Mouse (Mus musculus) midbrain, embryonic 16.5 days (tissue): ENCODE measurements at regions not wholly inside any gene's neighbourhood (a gene's known extent, or its start where the extent isn't known, plus 50 kb on each side); places are given as distances from the start of the nearest gene placed in this dataset.
"Not testable (repeated sequence)": the region's sequence is repeated elsewhere in the genome, so short reads cannot be mapped to it uniquely, and the experiment has no call there.

Experiments used
- ATAC-seq: fragments of 200-750 bp; cut with Nextera tagmentation; 2 replicates; pipeline ENCODE4 v1.8.0; 2017; ENCODE audit warnings: moderate TSS enrichment
- H3K27ac ChIP-seq: fragments of 300-500 bp; sonication (generic); 2 replicates; pipeline ENCODE4 v1.5.1; 2014; ENCODE audit warnings: mild to moderate bottlenecking, low read length, mixed read lengths
- H3K27me3 ChIP-seq: fragments of 300-500 bp; sonication (generic); 2 replicates; pipeline ENCODE4 v1.6.1; 2014; ENCODE audit warnings: low read depth, low read length, mixed read lengths; ENCODE audit not compliant: control insufficient read depth, insufficient read depth
- H3K36me3 ChIP-seq: fragments of 300-500 bp; sonication (generic); 2 replicates; pipeline ENCODE4 v1.6.1; 2014; ENCODE audit warnings: mild to moderate bottlenecking, low read length, moderate library complexity, mixed read lengths; ENCODE audit not compliant: control insufficient read depth, insufficient read depth
- H3K4me1 ChIP-seq: fragments of 300-500 bp; sonication (generic); 2 replicates; pipeline ENCODE4 v1.6.1; 2014; ENCODE audit warnings: mild to moderate bottlenecking, low read length, mixed read lengths; ENCODE audit not compliant: control insufficient read depth, insufficient read depth
- H3K4me2 ChIP-seq: fragments of 300-500 bp; sonication (generic); 2 replicates; pipeline ENCODE4 v1.6.1; 2014; ENCODE audit warnings: mild to moderate bottlenecking, low read length, mixed read lengths
- H3K4me3 ChIP-seq: fragments of 300-500 bp; sonication (generic); 2 replicates; pipeline ENCODE4 v1.5.1; 2014; ENCODE audit warnings: low read depth, mild to moderate bottlenecking, low read length, moderate library complexity, mixed read lengths
- H3K9ac ChIP-seq: fragments of 300-500 bp; sonication (generic); 2 replicates; pipeline ENCODE4 v1.6.1; 2014; ENCODE audit warnings: low read depth, low read length, mixed read lengths
- H3K9me3 ChIP-seq: fragments of 300-500 bp; sonication (generic); replicated peaks from 2 replicates; pipeline ENCODE4 v1.6.1; 2014; ENCODE audit warnings: mild to moderate bottlenecking, low read length, mixed read lengths; ENCODE audit not compliant: control insufficient read depth, poor library complexity, severe bottlenecking
- WGBS: fragments of 180-500 bp; shearing (Covaris S2); extraction: QIAGEN DNeasy Blood & Tissue Kit; methylation state at CpG from one replicate; pipeline ENCODE4 v1.1.7; 2014; 5-methylcytosine and 5-hydroxymethylcytosine counted together

- Histone ChIP-seq H3K9me3 (no peaks in the 10 kb centered on the region), H3K4me1 (peaks cover 9% of the 10 kb centered on the region), H3K4me2 (no peak overlapping the region), H3K27me3 (no peaks in the 10 kb centered on the region), H3K36me3 (no peaks in the 10 kb centered on the region), H3K27ac (no peak overlapping the region), H3K4me3 (no peak overlapping the region), H3K9ac (no peak overlapping the region)
- no peak for ATAC-seq
- WGBS = 84% methylated on average over 4 of the region's 4 CpGs
Measured at GRCm38 (mm10) chr10:45871028-45871427, 293.4 kb downstream of the Hace1 start.

DNA sequence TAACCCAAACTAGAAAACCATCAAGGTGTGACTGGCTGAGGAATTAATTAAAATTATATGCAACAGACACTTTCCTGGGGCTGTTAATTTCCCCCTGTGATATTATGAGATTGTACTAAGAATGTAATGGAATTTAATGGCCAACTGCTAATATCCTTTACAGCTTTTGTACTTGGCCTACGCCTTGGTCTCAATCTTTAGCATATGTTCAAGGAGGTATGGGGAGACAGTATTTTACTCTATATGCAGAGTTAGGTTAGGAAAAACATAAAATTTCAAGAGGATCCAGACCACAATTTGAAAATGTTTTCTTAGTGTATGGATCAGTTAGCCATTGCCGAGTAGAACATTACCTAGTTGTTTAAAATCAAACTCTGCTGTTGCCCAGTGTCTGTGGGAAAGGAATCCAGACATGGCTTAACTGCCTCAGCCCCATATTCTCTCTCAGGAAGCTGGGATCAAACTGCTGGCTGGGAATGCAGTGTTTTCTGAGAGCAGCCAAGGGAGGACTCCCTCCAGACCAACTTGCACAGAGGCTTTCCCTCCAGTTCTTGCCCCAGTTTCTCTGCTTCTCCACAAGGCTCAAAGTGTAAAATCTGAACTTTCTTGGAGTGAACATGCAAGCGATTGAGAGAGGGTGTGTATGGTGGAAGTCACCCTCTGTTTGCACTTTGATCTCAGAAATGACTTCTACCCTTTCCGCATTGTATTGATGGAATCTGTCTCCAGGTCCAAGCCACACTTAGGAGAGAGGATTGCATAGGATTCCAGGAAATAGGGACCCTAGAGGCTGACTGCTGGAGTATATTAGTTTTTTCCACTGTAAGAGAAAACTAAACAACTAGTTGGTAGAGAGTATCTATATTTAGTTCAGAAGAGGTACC is 294.6 kb downstream of the Hace1 start:
- no peaks in the 10 kb centered on the region for H3K27me3 ChIP-seq

DNA sequence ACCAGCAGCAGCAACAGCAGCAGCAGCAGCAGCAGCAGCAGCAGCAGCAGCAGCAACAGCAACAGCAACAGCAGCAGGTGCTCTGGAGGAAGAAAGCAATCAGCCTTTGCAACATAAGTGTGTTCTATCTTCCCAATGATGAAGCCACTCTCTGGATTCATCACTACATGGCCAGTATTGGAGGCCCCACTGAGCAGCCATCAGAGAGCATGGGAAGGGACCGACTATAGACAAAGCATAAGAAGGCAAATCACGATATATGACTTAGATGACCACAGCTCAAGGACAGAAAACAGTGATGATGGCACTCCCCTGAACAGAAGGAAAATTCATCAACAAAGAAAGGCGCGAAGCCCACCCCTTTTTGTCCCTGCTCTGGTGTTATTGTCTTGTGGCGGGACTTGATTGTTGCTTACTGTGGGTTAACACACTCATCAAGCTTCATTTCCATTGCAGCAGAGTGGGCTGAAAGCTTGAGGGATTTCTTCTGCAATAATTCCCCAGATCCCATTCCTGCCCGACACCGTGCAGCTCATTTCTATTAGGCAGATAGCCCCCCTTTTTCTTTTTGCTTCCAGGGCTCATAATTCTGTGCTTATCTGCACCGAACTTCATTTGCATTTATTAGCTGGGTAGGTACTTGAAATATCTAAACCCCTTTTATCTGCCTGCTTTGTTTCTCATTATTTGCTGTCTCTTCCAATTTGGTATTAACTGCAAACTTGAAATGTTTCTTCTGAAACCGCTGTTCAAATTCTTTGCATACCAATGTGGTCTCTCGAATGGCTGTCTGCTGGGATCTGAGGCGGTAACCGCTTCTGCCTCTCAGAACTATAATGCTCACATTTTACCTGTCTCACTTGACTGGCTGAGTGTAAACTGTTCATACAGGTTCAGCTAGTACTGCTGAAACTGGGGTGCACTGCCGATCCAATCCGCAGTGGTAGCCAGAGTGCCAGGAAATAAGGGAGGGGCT is 296.5 kb downstream of the Hace1 start:
- 32% methylated on average over 14 of the region's 14 CpGs for WGBS
- peak overlapping the region; percentile 14 for H3K4me3 ChIP-seq
- ATAC-seq = peak; percentile 90

More for the DNA sequence above, 294.6 kb downstream of the Hace1 start:
- Histone ChIP-seq H3K36me3 (no peaks in the 10 kb centered on the region), H3K9ac (no peak overlapping the region), H3K4me1 (peaks cover 9% of the 10 kb centered on the region), H3K4me3 (no peak overlapping the region), H3K9me3 (no peaks in the 10 kb centered on the region), H3K4me2 (no peak overlapping the region), H3K27ac (no peak overlapping the region)
- ATAC-seq = no peak
- WGBS = 89% methylated on average over 4 of the region's 4 CpGs

DNA sequence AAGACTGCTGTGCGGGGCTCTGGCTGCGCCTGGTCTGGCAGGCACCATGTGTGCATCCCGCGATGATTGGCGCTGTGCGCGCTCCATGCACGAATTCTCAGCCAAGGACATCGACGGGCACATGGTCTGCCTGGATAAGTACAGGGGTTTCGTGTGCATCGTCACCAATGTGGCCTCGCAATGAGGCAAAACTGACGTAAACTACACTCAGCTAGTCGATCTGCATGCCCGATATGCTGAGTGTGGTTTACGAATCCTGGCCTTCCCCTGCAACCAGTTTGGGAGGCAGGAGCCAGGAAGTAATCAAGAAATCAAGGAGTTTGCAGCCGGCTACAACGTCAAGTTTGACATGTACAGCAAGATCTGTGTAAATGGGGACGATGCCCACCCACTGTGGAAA is 297.7 kb downstream of the Hace1 start:
- not testable (repeated sequence) for H3K36me3 ChIP-seq, H3K9me3 ChIP-seq, H3K27me3 ChIP-seq, H3K4me2 ChIP-seq, H3K9ac ChIP-seq, H3K4me1 ChIP-seq, H3K4me3 ChIP-seq, ATAC-seq
- WGBS = 97% methylated on average over 19 of the region's 20 CpGs
- peak overlapping the region; percentile 85 for H3K27ac ChIP-seq

More for the DNA sequence above, 296.5 kb downstream of the Hace1 start:
- H3K9me3 ChIP-seq = no peaks in the 10 kb centered on the region
- no peaks in the 10 kb centered on the region for H3K36me3 ChIP-seq
- peak overlapping the region; percentile 85 for H3K27ac ChIP-seq
- H3K4me2 ChIP-seq = peak overlapping the region; percentile 39
- peak overlapping the region; percentile 15; the same call in 1 of the 2 replicates for H3K9ac ChIP-seq
- H3K27me3 ChIP-seq = no peaks in the 10 kb centered on the region
- H3K4me1 ChIP-seq = peaks cover 9% of the 10 kb centered on the region

DNA sequence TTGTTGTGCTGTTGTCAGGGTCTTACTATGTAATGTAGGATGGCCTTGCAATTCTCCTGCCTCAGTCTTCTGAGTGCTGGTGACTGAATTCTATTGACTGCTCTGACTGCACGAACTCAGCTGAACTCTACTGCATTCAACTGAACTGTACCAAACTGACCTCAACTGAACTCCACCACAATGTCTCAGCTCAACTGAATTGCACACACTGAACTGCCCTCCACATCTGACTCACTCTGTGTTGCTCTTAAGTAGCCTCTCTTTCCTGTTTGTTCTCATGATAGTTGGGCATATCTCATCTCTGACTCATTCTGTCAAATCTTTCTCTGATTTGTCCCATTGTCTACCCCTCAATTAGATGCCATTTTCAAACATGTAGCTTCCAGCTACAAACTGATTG is 306.1 kb downstream of the Hace1 start:
- Histone ChIP-seq H3K9me3 (no peaks in the 10 kb centered on the region; the same call in 1 of the 2 replicates), H3K4me1 (no peaks in the 10 kb centered on the region), H3K4me2 (no peak overlapping the region), H3K4me3 (no peak overlapping the region), H3K27me3 (no peaks in the 10 kb centered on the region), H3K9ac (no peak overlapping the region), H3K36me3 (no peaks in the 10 kb centered on the region), H3K27ac (no peak overlapping the region)
- WGBS = 85% methylated on average over 1 of the region's 1 CpGs
- no peak for ATAC-seq

GRCm38 (mm10) chr10:45886636-45887035 is 309.0 kb downstream of the Hace1 start:
- Histone ChIP-seq H3K27ac (no peak overlapping the region), H3K36me3 (no peaks in the 10 kb centered on the region), H3K4me1 (no peaks in the 10 kb centered on the region), H3K4me3 (no peak overlapping the region), H3K9ac (no peak overlapping the region), H3K9me3 (no peaks in the 10 kb centered on the region; the same call in 1 of the 2 replicates), H3K27me3 (no peaks in the 10 kb centered on the region), H3K4me2 (no peak overlapping the region)
- 80% methylated on average over 2 of the region's 2 CpGs for WGBS
- ATAC-seq = no peak

- ATAC-seq = no peak
- H3K4me1 ChIP-seq = no peaks in the 10 kb centered on the region
- no peak overlapping the region for H3K9ac ChIP-seq
- H3K4me2 ChIP-seq = no peak overlapping the region
- 81% methylated on average over 4 of the region's 4 CpGs for WGBS
- no peaks in the 10 kb centered on the region for H3K36me3 ChIP-seq
- no peaks in the 10 kb centered on the region for H3K27me3 ChIP-seq
- H3K4me3 ChIP-seq = no peak overlapping the region
- no peaks in the 10 kb centered on the region for H3K9me3 ChIP-seq
- no peak overlapping the region for H3K27ac ChIP-seq
Measured at GRCm38 (mm10) chr10:45888835-45889234, 311.2 kb downstream of the Hace1 start.

DNA sequence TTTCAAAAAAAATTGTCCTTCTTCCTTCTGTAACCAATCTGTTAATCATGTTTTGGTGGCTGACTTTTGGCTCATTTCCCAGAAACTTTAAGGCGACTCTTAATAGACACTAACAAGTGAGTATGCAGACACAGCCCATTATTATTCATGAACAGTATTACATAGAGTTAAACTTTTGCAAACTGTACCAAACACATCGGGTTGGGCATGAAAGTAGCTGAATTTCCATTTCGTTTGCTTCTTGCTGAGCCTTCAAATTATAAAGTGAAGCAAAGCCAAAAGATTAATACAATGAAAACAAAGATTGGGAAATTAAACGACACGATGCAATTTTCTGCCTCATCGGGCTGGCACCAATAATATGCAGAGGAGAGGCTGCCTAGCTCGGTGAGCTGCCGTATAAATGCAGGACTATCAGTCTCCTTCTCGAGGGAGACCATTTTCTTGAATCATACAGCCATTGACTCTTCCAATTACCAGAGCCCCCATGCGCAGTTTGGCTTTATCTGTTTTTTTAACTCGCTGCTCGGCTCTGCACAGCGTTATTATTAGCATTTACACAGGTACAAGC is 311.8 kb downstream of the Hace1 start:
- Histone ChIP-seq H3K4me3 (peak overlapping the region; percentile 18; the same call in 1 of the 2 replicates), H3K36me3 (no peaks in the 10 kb centered on the region), H3K4me2 (peak overlapping the region; percentile 40), H3K27ac (peak overlapping the region; percentile 43; the same call in 1 of the 2 replicates), H3K9me3 (no peaks in the 10 kb centered on the region), H3K27me3 (no peaks in the 10 kb centered on the region), H3K9ac (no peak overlapping the region), H3K4me1 (no peaks in the 10 kb centered on the region)
- peak; percentile 80 for ATAC-seq
- WGBS = 41% methylated on average over 13 of the region's 13 CpGs
